Mouse (Mus musculus) monocyte, adult 5-6 weeks (primary cell): ENCODE measurements at regions not wholly inside any gene's neighbourhood (a gene's known extent, or its start where the extent isn't known, plus 50 kb on each side); places are given as distances from the start of the nearest gene placed in this dataset.

ENCODE experiments used
- ATAC-seq: fragments of 153-309, 156-312 bp; replicated peaks from 2 replicates; pipeline ENCODE4 v1.8.0; 2017; ENCODE audit warnings: mild to moderate bottlenecking; ENCODE audit not compliant: low TSS enrichment, insufficient number of reproducible peaks, severe bottlenecking, poor library complexity, low FRiP score

DNA sequence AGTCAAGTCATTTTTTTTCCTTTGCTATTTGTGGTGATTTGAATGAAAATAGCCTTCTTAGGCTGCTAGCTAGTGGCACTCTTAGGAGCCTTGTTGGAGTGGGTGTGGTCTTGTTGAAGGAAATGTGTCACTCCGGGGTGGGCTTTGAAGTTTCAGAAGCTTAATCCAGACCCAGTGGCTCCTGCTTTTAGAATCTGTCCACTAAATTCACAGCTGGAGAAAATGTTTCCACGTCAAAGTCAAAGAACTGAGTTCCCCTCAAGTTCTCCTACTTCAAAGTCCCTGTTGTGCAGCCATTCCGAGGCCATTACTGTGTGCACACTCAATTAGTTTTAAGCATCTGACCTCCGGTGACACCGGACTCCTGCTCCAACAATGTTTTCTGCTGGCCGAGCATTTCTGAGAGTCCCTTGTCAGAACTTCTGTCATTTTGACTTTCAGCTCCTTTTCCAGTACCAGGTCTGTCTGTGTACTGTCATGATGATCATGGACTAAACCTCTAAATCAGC is 61.2 kb upstream of the Krtap11-1 start:
- no peak for ATAC-seq

GRCm38 (mm10) chr16:89631396-89632113 is 60.6 kb upstream of the Krtap11-1 start:
- no peak for ATAC-seq

- 0 out of 2 replicates have a peak, but pooled peaks have one; percentile 31 for ATAC-seq
Observed at GRCm38 (mm10) chr16:89625710-89626109, 54.7 kb upstream of the Krtap11-1 start.

GRCm38 (mm10) chr16:89625253-89625652 is 54.3 kb upstream of the Krtap11-1 start:
- no peak for ATAC-seq
